ENCODE assay signal across 9 mouse cellular contexts in genomic region chr1:106627241-106627640, GRCm38 (mm10).
DNase-seq lines count a peak whose midpoint lies in the region; ATAC-seq lines count a peak whose summit lies in the region.
"Had no signal": no experiment of that assay in that cellular context is flagged by ENCODE, and none has a peak within 500 bp of the region (broad histone marks: within the 10 kb centered on the region; RNA-seq: fewer than 3 reads in every experiment).

No protein-coding gene starts in this region.

- ATAC-seq in hematopoietic stem cell, adult 5-6 weeks (replicated peaks in 1 of 2; ENCODE audit: insufficient read depth in 1 of 2, low FRiP score in 2 of 2, low TSS enrichment in 1 of 2, low read depth in 1 of 2, poor library complexity in 2 of 2, severe bottlenecking in 2 of 2) = peak; percentile 63 to 83
- ATAC-seq in monocyte, adult 5-6 weeks (replicated peaks; ENCODE audit: insufficient number of reproducible peaks, low FRiP score, low TSS enrichment, poor library complexity, severe bottlenecking) = peak; percentile 86
- ATAC-seq in erythroblast, adult 5-6 weeks (replicated peaks; ENCODE audit: low FRiP score, poor library complexity, severe bottlenecking) = no peak

- peak; percentile 50 for DNase-seq in layer of hippocampus, adult 9-11 months
- DNase-seq in layer of hippocampus, adult 9-10 months (ENCODE audit: low spot score) = no peak
- peak; percentile 78 for DNase-seq in MEL-GATA-1-ER (ENCODE audit: extremely low read depth, low read depth)
- DNase-seq in left cerebral cortex, adult 8-10 months (ENCODE audit: low spot score in 2 of 2) = no peak
- no peak for DNase-seq in neural tube, embryonic 10.5 days (ENCODE audit: extremely low spot score, low spot score)
- DNase-seq: cerebellum, adult 11 months had no signal

Comparison
In these comparisons a context has a peak if more than half of its experiments do, and no peak if none do; other contexts are left out.
1. DNase-seq: peak in layer of hippocampus, adult 9-11 months (single experiment) and MEL-GATA-1-ER (single experiment); none in layer of hippocampus, adult 9-10 months (single experiment), left cerebral cortex, adult 8-10 months (0 of 2) and neural tube, embryonic 10.5 days (single experiment).